Mouse (Mus musculus): ENCODE measurements at regions not wholly inside any gene's neighbourhood (a gene's known extent, or its start where the extent isn't known, plus 50 kb on each side); places are given as distances from the start of the nearest gene placed in this dataset.
A peak's percentile ranks its signal among the peaks of the same experiment; 100 is the strongest.

DNA sequence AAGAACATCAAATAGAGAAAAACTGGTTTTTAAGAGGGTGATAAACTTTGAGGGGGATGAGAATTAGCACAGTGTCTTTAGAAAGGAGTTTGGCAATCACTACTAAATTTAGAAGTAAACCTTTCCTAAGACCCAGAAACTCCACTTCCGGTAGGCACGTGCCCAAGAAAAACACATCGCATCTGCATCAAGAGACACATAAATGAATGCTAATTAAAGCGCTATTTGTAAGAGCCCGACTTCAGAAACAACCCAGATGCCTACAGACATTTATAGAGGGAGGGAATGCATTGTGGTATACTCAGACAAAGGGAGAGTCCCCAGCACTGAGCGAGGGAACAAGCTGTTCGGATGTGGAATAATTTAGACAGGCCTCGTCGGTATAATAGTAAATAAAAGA, 688.5 kb downstream of the Tns3 start:
- no peaks in the 10 kb centered on the region for H3K36me3 ChIP-seq (ENCODE audit: insufficient read depth, low read length)
- 51% methylated on average over 9 of the region's 9 CpGs for WGBS
- no peak overlapping the region for H3K4me2 ChIP-seq (replicated peaks; ENCODE audit: low read depth, low read length)
- H3K27me3 ChIP-seq (ENCODE audit: insufficient read depth, low read length), result no peaks in the 10 kb centered on the region
- H3K4me1 ChIP-seq (ENCODE audit: insufficient read depth, low read length), result no peaks in the 10 kb centered on the region
- H3K9ac ChIP-seq (replicated peaks; ENCODE audit: low read length), result no peak overlapping the region
- ATAC-seq (ENCODE audit: low FRiP score, low TSS enrichment), result peak; percentile 76
- no peaks in the 10 kb centered on the region for H3K9me3 ChIP-seq (ENCODE audit: low read length)
- H3K27ac ChIP-seq (ENCODE audit: low read length), result peak overlapping the region; percentile 69; the same call in 1 of the 2 replicates
- no peak overlapping the region for H3K4me3 ChIP-seq (ENCODE audit: low read length)

DNA sequence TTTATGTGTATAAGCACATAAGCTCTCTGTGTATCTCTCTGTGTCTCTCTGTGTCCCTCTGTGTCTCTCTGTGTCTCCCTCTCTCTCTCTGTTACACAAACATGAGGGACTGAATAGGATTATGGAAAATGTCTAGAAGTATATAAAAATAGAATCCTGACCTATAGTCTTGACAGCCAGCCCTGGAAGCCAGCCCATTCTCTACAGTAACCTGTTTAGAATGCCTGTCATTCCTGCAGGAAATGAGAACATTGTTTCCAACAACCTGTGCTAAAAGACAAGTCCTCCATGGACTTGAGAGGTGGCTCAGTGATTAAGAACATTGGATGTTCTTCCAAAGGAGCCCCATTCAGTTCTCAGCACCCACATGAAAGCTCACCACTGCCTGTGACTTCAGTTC, 714.4 kb downstream of the Tns3 start:
- Histone ChIP-seq H3K9me3 (ENCODE audit: low read length) (no peaks in the 10 kb centered on the region), H3K4me1 (ENCODE audit: insufficient read depth, low read length) (no peaks in the 10 kb centered on the region), H3K4me3 (ENCODE audit: low read length) (no peak overlapping the region), H3K27me3 (ENCODE audit: insufficient read depth, low read length) (no peaks in the 10 kb centered on the region), H3K4me2 (replicated peaks; ENCODE audit: low read depth, low read length) (no peak overlapping the region), H3K36me3 (ENCODE audit: insufficient read depth, low read length) (no peaks in the 10 kb centered on the region), H3K9ac (replicated peaks; ENCODE audit: low read length) (no peak overlapping the region), H3K27ac (ENCODE audit: low read length) (no peak overlapping the region)
- no peak for ATAC-seq (ENCODE audit: low FRiP score, low TSS enrichment)

DNA sequence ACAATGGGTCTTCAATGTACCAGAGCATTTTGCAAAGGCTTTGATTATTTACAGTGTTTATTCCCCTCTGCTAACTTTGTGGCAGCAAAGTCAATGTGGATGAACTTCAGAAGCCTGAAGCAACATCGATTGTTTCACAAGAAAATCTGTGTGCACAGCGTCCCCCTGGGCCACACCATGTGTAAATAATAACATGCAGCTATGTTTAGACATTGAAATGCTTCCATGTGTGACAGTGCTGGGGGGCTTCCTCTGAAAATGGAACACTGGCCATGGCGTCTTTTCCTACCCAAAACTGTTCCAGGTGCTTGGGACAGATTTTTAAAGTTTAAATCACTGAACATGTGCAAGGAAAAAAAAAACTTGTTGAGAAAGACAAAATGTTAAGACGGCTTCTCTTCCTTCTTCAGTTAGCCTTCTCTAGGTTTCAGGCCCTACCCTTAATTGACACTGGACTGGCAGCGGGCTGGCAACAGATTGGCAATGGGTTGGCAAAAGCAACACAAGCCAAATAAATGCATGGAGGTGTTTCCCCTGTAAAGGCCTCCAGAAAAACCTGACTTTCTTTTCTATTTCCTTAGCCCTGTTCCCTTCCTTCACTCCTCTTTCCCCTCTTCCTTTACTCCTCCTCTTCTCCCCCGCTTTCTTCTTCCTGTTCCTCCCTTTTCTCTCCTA, 715.0 kb downstream of the Tns3 start:
- Histone ChIP-seq H3K27ac (ENCODE audit: low read length) (no peak overlapping the region), H3K27me3 (ENCODE audit: insufficient read depth, low read length) (no peaks in the 10 kb centered on the region), H3K4me2 (replicated peaks; ENCODE audit: low read depth, low read length) (no peak overlapping the region), H3K9ac (replicated peaks; ENCODE audit: low read length) (no peak overlapping the region), H3K4me1 (ENCODE audit: insufficient read depth, low read length) (no peaks in the 10 kb centered on the region), H3K36me3 (ENCODE audit: insufficient read depth, low read length) (no peaks in the 10 kb centered on the region), H3K4me3 (ENCODE audit: low read length) (no peak overlapping the region), H3K9me3 (ENCODE audit: low read length) (no peaks in the 10 kb centered on the region)
- ATAC-seq (ENCODE audit: low FRiP score, low TSS enrichment), result no peak
- 77% methylated on average over 6 of the region's 6 CpGs for WGBS

DNA sequence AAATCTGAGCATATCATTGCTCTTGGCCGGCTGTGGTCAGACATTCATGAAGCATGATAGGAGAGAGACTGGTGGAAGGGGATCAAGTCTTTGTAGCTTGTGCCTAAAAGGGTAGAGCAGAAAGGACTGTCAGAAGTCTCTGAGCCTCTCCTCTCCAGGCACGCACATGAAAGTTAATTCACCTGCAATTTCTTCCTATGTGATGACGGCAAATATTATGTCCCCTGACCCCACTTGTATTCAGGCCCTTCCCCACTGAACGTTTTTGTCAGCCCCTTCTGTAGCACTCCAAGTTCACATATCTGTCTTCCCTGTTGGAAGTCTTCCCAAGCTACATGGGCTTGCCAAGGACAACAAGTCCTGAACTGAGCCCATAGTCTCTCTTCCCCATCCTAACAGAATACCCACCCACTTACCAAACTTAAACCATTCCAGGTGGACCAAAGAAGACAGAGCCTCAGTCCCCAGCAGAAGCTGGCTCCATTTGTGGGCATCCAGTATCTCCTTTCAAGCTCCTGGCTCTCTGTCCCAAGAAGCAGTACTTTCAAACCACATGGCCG, 719.3 kb downstream of the Tns3 start:
- H3K27me3 ChIP-seq (ENCODE audit: insufficient read depth, low read length), result no peaks in the 10 kb centered on the region
- H3K4me2 ChIP-seq (replicated peaks; ENCODE audit: low read depth, low read length), result no peak overlapping the region
- no peaks in the 10 kb centered on the region for H3K9me3 ChIP-seq (ENCODE audit: low read length)
- H3K27ac ChIP-seq (ENCODE audit: low read length), result no peak overlapping the region
- no peaks in the 10 kb centered on the region for H3K4me1 ChIP-seq (ENCODE audit: insufficient read depth, low read length)
- no peaks in the 10 kb centered on the region for H3K36me3 ChIP-seq (ENCODE audit: insufficient read depth, low read length)
- ATAC-seq (ENCODE audit: low FRiP score, low TSS enrichment), result no peak
- no peak overlapping the region for H3K4me3 ChIP-seq (ENCODE audit: low read length)
- H3K9ac ChIP-seq (replicated peaks; ENCODE audit: low read length), result no peak overlapping the region
- 70% methylated on average over 5 of the region's 5 CpGs for WGBS

DNA sequence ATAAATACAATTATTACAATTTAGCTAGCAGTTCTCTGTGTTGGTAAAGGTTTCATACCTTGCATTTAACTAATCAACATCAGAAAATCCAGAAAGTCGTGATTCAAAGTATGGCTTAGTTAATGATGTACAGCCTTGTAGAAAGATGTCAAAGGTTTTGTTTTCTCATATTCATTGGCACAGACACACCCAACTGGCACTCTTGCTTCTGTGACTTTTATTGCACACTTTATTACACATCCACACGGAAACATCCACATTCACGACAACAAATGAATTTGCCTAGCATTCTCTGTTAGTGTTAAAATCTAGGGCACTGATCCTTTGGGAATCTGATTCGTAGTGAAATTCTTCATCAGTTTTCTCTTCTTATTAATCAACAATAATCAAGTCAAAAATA, 720.0 kb downstream of the Tns3 start:
- Histone ChIP-seq H3K36me3 (ENCODE audit: insufficient read depth, low read length) (no peaks in the 10 kb centered on the region), H3K9ac (replicated peaks; ENCODE audit: low read length) (no peak overlapping the region), H3K9me3 (ENCODE audit: low read length) (no peaks in the 10 kb centered on the region), H3K4me1 (ENCODE audit: insufficient read depth, low read length) (no peaks in the 10 kb centered on the region), H3K4me3 (ENCODE audit: low read length) (no peak overlapping the region), H3K4me2 (replicated peaks; ENCODE audit: low read depth, low read length) (no peak overlapping the region), H3K27ac (ENCODE audit: low read length) (no peak overlapping the region), H3K27me3 (ENCODE audit: insufficient read depth, low read length) (no peaks in the 10 kb centered on the region)
- no peak for ATAC-seq (ENCODE audit: low FRiP score, low TSS enrichment)
- 84% methylated on average over 4 of the region's 4 CpGs for WGBS

DNA sequence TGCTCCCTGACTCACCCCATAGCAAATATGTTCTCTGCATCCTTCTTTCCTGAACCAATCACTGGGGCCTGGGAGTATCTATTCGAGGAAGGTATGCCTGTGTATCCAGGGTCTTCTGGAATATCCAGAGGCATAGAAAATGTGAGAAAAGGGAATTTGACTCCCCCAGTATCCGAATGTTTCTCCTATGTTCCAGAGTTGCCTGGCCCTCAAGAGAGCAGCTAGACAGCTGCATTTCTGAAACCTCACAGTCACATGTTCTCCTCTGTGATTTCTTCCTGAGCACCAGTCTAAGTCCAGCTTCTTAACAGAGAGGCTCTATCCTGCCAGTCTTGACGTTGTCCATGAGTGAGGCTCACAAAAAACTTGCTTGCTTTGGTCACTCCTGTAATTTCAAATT, 719.9 kb upstream of the Igfbp3 start:
- 76% methylated on average over 3 of the region's 3 CpGs for WGBS
- H3K9me3 ChIP-seq (ENCODE audit: low read length), result no peaks in the 10 kb centered on the region
- no peak overlapping the region for H3K9ac ChIP-seq (replicated peaks; ENCODE audit: low read length)
- H3K27ac ChIP-seq (ENCODE audit: low read length), result no peak overlapping the region
- no peaks in the 10 kb centered on the region for H3K27me3 ChIP-seq (ENCODE audit: insufficient read depth, low read length)
- no peak overlapping the region for H3K4me2 ChIP-seq (replicated peaks; ENCODE audit: low read depth, low read length)
- H3K36me3 ChIP-seq (ENCODE audit: insufficient read depth, low read length), result no peaks in the 10 kb centered on the region
- no peak for ATAC-seq (ENCODE audit: low FRiP score, low TSS enrichment)
- no peak overlapping the region for H3K4me3 ChIP-seq (ENCODE audit: low read length)
- H3K4me1 ChIP-seq (ENCODE audit: insufficient read depth, low read length), result no peaks in the 10 kb centered on the region

DNA sequence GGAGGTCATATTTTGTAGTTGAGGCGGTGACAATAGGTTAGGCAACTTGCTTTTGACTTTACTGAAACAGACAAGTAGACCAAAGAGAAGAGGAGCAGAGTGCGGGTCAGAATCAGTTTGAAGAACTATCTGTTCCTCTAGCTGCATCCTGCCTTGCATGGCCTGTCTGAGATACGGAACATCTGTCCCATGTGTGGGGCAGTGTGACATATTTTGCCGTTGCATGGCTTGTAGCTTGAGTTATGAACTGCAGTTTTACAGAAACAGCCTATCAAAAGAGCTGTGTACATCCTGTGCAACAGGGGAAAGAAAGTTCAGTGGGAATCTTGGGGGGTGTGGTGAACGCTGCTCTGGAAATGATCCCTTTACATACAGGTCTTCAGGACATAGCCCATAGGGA, 718.9 kb upstream of the Igfbp3 start:
- Histone ChIP-seq H3K27ac (ENCODE audit: low read length) (no peak overlapping the region), H3K27me3 (ENCODE audit: insufficient read depth, low read length) (no peaks in the 10 kb centered on the region), H3K4me2 (replicated peaks; ENCODE audit: low read depth, low read length) (no peak overlapping the region), H3K4me1 (ENCODE audit: insufficient read depth, low read length) (no peaks in the 10 kb centered on the region), H3K9ac (replicated peaks; ENCODE audit: low read length) (no peak overlapping the region), H3K36me3 (ENCODE audit: insufficient read depth, low read length) (no peaks in the 10 kb centered on the region), H3K4me3 (ENCODE audit: low read length) (no peak overlapping the region), H3K9me3 (ENCODE audit: low read length) (peaks cover 3% of the 10 kb centered on the region; the same call in 1 of the 2 replicates)
- 91% methylated on average over 5 of the region's 5 CpGs for WGBS
- ATAC-seq (ENCODE audit: low FRiP score, low TSS enrichment), result no peak

DNA sequence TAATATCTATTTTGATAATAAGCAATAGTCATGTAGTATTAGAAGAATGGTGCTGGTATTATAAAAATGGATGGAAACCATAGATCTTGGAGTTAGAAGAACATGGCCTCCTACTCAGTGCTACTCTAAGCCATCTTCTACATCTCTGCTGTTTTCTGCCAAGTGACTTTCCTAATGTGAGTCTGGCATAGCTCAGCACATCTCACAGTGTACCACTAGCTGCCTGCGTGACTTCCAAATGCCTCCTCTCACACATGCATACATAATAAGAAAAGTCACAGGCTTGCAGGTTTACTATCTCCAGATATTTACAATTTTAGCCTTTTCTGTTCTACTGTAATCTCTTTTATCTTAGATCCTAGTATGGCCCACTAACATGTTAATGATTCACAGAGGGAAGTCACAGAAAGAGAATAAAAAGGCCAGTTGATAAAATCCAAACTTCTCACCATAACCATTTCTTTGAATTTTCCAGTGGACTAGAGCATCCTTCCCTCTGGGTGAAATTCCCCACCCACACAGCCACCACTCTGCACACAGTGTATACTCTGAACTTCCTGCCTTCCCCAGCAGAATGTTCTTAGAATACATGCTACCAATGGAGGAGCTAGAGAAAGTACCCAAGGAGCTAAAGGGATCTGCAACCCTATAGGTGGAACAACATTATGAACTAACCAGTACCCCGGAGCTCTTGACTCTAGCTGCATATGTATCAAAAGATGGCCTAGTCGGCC, 717.5 kb upstream of the Igfbp3 start:
- Histone ChIP-seq H3K9me3 (ENCODE audit: low read length) (peaks cover 5% of the 10 kb centered on the region; the same call in 1 of the 2 replicates), H3K4me3 (ENCODE audit: low read length) (no peak overlapping the region), H3K4me1 (ENCODE audit: insufficient read depth, low read length) (no peaks in the 10 kb centered on the region), H3K27me3 (ENCODE audit: insufficient read depth, low read length) (no peaks in the 10 kb centered on the region), H3K27ac (ENCODE audit: low read length) (no peak overlapping the region), H3K9ac (replicated peaks; ENCODE audit: low read length) (no peak overlapping the region), H3K36me3 (ENCODE audit: insufficient read depth, low read length) (no peaks in the 10 kb centered on the region), H3K4me2 (replicated peaks; ENCODE audit: low read depth, low read length) (no peak overlapping the region)
- ATAC-seq (ENCODE audit: low FRiP score, low TSS enrichment), result no peak
- WGBS, result 81% methylated on average over 2 of the region's 3 CpGs

DNA sequence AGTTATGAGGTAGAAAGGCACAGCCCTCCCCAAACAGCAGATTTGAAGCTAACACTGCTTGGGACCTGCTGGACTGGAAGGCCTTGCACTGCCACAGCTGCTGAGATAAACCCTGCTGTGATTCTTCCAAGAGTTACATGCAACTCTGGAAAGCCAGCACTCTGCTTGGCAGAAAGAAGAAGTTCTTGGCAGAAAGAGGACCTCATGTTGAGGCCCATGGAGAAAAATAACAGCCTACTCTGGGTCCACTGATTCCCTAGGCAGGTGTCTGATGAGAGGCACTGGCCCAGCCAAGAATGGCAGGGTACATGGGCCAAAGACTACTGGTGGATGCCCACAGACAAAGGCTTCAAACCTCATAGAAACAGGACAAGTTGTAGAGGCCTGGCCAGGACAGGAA, 714.0 kb upstream of the Igfbp3 start:
- Histone ChIP-seq H3K4me1 (ENCODE audit: insufficient read depth, low read length) (no peaks in the 10 kb centered on the region), H3K36me3 (ENCODE audit: insufficient read depth, low read length) (no peaks in the 10 kb centered on the region), H3K9me3 (ENCODE audit: low read length) (peaks cover 5% of the 10 kb centered on the region; the same call in 1 of the 2 replicates), H3K27ac (ENCODE audit: low read length) (no peak overlapping the region), H3K9ac (replicated peaks; ENCODE audit: low read length) (no peak overlapping the region), H3K4me3 (ENCODE audit: low read length) (no peak overlapping the region), H3K27me3 (ENCODE audit: insufficient read depth, low read length) (no peaks in the 10 kb centered on the region), H3K4me2 (replicated peaks; ENCODE audit: low read depth, low read length) (no peak overlapping the region)
- no peak for ATAC-seq (ENCODE audit: low FRiP score, low TSS enrichment)

DNA sequence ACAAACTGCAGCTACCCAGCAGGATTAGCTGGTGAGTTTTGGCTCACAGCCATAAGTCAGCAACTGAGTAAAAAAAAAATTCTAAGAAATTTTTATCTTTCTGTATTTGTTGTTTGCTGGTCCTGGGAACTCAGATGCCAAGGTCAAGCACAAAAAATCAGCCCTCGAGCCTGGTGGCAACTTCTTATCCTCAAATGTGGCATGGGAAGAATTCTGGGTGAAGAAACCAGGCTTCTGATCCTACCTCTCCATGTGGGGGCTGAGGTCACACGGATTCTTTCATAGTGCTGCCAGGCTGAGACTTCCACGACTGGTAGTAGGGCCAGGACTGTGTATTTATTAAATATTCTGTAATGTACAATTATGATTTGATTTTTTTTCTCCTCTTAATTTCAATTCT, 698.3 kb upstream of the Igfbp3 start:
- Histone ChIP-seq H3K27me3 (ENCODE audit: insufficient read depth, low read length) (no peaks in the 10 kb centered on the region), H3K36me3 (ENCODE audit: insufficient read depth, low read length) (no peaks in the 10 kb centered on the region), H3K27ac (ENCODE audit: low read length) (no peak overlapping the region), H3K9ac (replicated peaks; ENCODE audit: low read length) (no peak overlapping the region), H3K4me1 (ENCODE audit: insufficient read depth, low read length) (no peaks in the 10 kb centered on the region), H3K9me3 (ENCODE audit: low read length) (no peaks in the 10 kb centered on the region; the same call in 1 of the 2 replicates), H3K4me3 (ENCODE audit: low read length) (no peak overlapping the region), H3K4me2 (replicated peaks; ENCODE audit: low read depth, low read length) (no peak overlapping the region)
- ATAC-seq (ENCODE audit: low FRiP score, low TSS enrichment), result no peak
- WGBS, result 74% methylated on average over 3 of the region's 3 CpGs

Data from kidney, embryonic 16.5 days (tissue).